Mouse (Mus musculus): ENCODE measurements around the gene Adcy1.

The Adcy1 gene

GRCm38 (mm10) chr11:7187472-7187871 lies 124.2 kb downstream of the Adcy1 start:
- CTCF ChIA-PET = no interaction called here

- CTCF ChIA-PET = no interaction called here
Observed at GRCm38 (mm10) chr11:7188469-7188868, 125.2 kb downstream of the Adcy1 start, which contains the start of gene Gm11985. TSS of gene Gm11985 (minus strand) at chr11:7188569.

- CTCF ChIA-PET = no interaction called here
Observed at GRCm38 (mm10) chr11:7192710-7193109, 129.4 kb downstream of the Adcy1 start.

GRCm38 (mm10) chr11:7193134-7193533 lies 129.8 kb downstream of the Adcy1 start:
- CTCF ChIA-PET = no interaction called here

GRCm38 (mm10) chr11:7194432-7195311 lies 131.4 kb downstream of the Adcy1 start:
- CTCF ChIA-PET = interaction anchor here (0.6 kb wide), 1 partner anchor 79 kb away, joined by 3 read pairs; no protein-coding TSS in a partner anchor

- CTCF ChIA-PET = interaction anchor here (0.6 kb wide), 1 partner anchor 78 kb away, joined by 3 read pairs; no protein-coding TSS in a partner anchor
Observed at GRCm38 (mm10) chr11:7195312-7195685, 132.0 kb downstream of the Adcy1 start.

GRCm38 (mm10) chr11:7197491-7197941 lies 134.2 kb downstream of the Adcy1 start, which contains the start of gene Igfbp1:
TSS of gene Igfbp1 (plus strand) at chr11:7197782.
- CTCF ChIA-PET = no interaction called here

GRCm38 (mm10) chr11:7198006-7198405 lies 134.7 kb downstream of the Adcy1 start:
- CTCF ChIA-PET = no interaction called here

GRCm38 (mm10) chr11:7198481-7199256 lies 135.4 kb downstream of the Adcy1 start:
- CTCF ChIA-PET = no interaction called here

GRCm38 (mm10) chr11:7199736-7200392 lies 136.6 kb downstream of the Adcy1 start:
- CTCF ChIA-PET = no interaction called here

- CTCF ChIA-PET = no interaction called here
Observed at GRCm38 (mm10) chr11:7200393-7200783, 137.1 kb downstream of the Adcy1 start.

- CTCF ChIA-PET = no interaction called here
Observed at GRCm38 (mm10) chr11:7202206-7202605, 138.9 kb downstream of the Adcy1 start.

GRCm38 (mm10) chr11:7203846-7204245 lies 140.6 kb downstream of the Adcy1 start:
- CTCF ChIA-PET = no interaction called here

- CTCF ChIA-PET = no interaction called here
Observed at GRCm38 (mm10) chr11:7210343-7210742, 147.1 kb downstream of the Adcy1 start.

- CTCF ChIA-PET = no interaction called here
Observed at GRCm38 (mm10) chr11:7211211-7211610, 147.9 kb downstream of the Adcy1 start.

- CTCF ChIA-PET = no interaction called here
Observed at GRCm38 (mm10) chr11:7212126-7212798, 149.0 kb downstream of the Adcy1 start.

- CTCF ChIA-PET = no interaction called here
Observed at GRCm38 (mm10) chr11:7213161-7213500, 149.8 kb downstream of the Adcy1 start.

GRCm38 (mm10) chr11:7213501-7214341 lies 150.4 kb downstream of the Adcy1 start, which contains the start of gene Igfbp3:
TSS of gene Igfbp3 (minus strand) at chr11:7213923.
- CTCF ChIA-PET = no interaction called here

- CTCF ChIA-PET = no interaction called here
Observed at GRCm38 (mm10) chr11:7214342-7214660, 151.0 kb downstream of the Adcy1 start.

GRCm38 (mm10) chr11:7214761-7215160 lies 151.5 kb downstream of the Adcy1 start:
- CTCF ChIA-PET = no interaction called here

- CTCF ChIA-PET = no interaction called here
Observed at GRCm38 (mm10) chr11:7215703-7216102, 152.4 kb downstream of the Adcy1 start.

Measured in spleen, embryonic (tissue).